Mouse (Mus musculus) lung, adult 2 months (tissue): ENCODE data around the gene Il31ra.

Experiments
- CTCF ChIP-seq: fragments of 200-500 bp; IDR thresholded peaks from 2 replicates; pipeline ENCODE4 v1.5.1; 2011; ENCODE audit warnings: mild to moderate bottlenecking, low read length, control low read depth; ENCODE audit not compliant: insufficient read depth
- POLR2A ChIP-seq: fragments of 200-500 bp; IDR thresholded peaks from 2 replicates; pipeline ENCODE4 v1.6.1; 2011; ENCODE audit warnings: low read depth, mild to moderate bottlenecking, control low read depth, low read length, borderline replicate concordance; ENCODE audit errors: extremely low read depth

DNA sequence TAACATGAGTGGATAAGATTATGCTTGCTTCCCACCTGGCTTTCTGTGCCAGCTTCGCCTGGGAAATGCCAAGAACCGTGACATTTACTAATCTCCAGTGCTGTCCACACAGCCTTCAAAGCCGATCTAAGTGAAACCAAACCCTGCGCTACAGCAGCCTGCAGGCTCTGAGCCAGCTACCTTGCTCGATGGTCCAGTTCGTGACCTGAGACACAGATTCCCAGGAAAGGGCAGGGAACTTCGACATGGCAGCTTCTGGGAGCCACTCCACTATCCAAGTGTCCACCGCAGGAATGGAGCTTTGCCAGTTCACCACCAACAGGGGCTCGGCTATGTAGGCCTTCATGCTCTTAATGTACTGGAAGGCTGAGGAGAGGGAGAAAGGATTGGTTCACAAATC, 60.6 kb downstream of the Il31ra start:
- TF ChIP-seq CTCF, result no peak
- no peak for TF ChIP-seq POLR2A
